Mouse (Mus musculus) E14TG2a.4 (cell line): ENCODE measurements at regions not wholly inside any gene's neighbourhood (a gene's known extent, or its start where the extent isn't known, plus 50 kb on each side); places are given as distances from the start of the nearest gene placed in this dataset.

ENCODE experiments used
- H3K27me3 ChIP-seq: 2 replicates; pipeline ENCODE4 v1.6.1; 2014; ENCODE audit warnings: low read length, control low read depth; ENCODE audit not compliant: insufficient read depth
- H3K36me3 ChIP-seq: 2 replicates; pipeline ENCODE4 v1.6.1; 2014; ENCODE audit warnings: low read length, control low read depth; ENCODE audit not compliant: insufficient read depth
- H3K4me1 ChIP-seq: replicated peaks from 2 replicates; pipeline ENCODE4 v1.6.1; 2014; ENCODE audit warnings: low read depth, low read length, control low read depth
- H3K4me3 ChIP-seq: replicated peaks from 2 replicates; pipeline ENCODE4 v1.5.1; 2014; ENCODE audit warnings: mild to moderate bottlenecking, low read length
- H3K9me3 ChIP-seq: 2 replicates; pipeline ENCODE4 v1.6.1; 2014; ENCODE audit warnings: low read length, control low read depth
- CTCF ChIP-seq: conservative IDR thresholded peaks from 2 replicates; pipeline ENCODE4 v1.5.1; 2014; ENCODE audit warnings: low read length
- NANOG ChIP-seq: IDR thresholded peaks from 2 replicates; pipeline ENCODE4 v1.6.1; 2014; ENCODE audit warnings: borderline replicate concordance, low read length, mixed read lengths
- POU5F1 ChIP-seq: IDR thresholded peaks from 2 replicates; pipeline ENCODE4 v1.6.1; 2014; ENCODE audit warnings: low read length, borderline replicate concordance

DNA sequence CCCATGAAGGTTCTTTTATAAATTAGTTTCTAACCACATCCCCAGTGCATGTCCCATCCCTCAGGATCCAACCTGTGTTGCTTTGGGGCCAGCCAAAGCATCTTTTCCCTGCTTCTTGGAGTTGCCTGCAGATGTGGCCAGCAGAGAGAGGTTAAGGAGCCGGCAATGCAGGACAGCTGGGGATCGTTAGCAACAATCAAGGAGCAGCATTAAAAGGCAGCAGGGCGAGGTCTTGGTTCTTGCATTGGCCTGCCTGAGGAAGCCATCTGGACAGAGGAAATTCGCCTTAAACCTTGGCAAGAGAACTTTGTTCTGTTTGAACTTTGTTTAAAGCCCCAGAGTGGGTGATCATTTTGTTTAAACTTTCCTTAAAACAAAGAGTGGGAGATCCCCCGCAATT, 118.7 kb upstream of the Prdm1 start:
- no peak overlapping the region for H3K4me3 ChIP-seq
- H3K4me1 ChIP-seq, result peaks cover 5% of the 10 kb centered on the region; the same call in 1 of the 2 replicates
- H3K27me3 ChIP-seq, result no peaks in the 10 kb centered on the region
- H3K36me3 ChIP-seq, result no peaks in the 10 kb centered on the region
- H3K9me3 ChIP-seq, result no peaks in the 10 kb centered on the region; the same call in 1 of the 2 replicates
- TF ChIP-seq NANOG (0 out of 2 replicates have a peak, but pooled peaks have one; percentile 5), POU5F1 (no peak), CTCF (no peak)

DNA sequence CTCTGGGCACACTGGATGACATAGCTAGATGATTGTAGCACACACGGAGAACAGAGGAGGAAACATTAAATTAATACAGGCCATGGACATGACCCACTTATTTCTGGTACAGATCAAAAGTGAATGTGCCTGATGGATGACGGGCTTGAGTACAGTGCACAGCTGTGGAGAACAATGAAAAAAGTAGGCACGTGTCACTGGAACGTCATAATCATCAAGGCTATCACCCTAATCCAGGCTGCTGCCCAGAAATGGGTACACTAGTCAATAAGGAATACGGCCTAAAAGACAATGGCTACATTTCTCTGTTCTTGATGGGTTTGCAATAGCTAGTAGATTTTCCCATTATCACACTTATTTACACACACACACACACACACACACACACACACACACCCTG, 118.3 kb upstream of the Prdm1 start:
- H3K36me3 ChIP-seq, result no peaks in the 10 kb centered on the region
- H3K9me3 ChIP-seq, result peaks cover 2% of the 10 kb centered on the region
- H3K4me3 ChIP-seq, result no peak overlapping the region
- H3K4me1 ChIP-seq, result peaks cover 5% of the 10 kb centered on the region; the same call in 1 of the 2 replicates
- H3K27me3 ChIP-seq, result no peaks in the 10 kb centered on the region
- TF ChIP-seq CTCF (no peak), NANOG (no peak), POU5F1 (no peak)

DNA sequence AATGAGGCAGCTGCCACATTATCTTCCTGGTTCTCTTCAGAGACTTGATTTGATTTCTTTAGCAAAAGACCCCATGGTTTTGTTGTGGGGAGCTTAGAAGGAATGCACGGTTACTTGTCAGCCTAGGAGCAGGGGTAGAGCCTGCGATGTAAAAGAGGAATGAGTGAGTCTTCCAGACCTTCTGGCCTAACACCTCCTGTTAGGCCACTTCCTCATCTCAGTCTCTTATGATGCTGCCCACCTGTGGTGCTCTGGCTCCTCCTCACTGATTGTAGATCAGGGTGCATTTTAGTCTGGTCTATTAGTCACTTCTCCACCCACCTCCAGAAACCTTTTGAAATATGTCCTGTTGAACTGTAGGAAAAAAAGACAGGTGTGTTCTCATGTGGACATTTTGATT, 113.3 kb upstream of the Prdm1 start:
- Histone ChIP-seq H3K9me3 (peaks cover 17% of the 10 kb centered on the region), H3K36me3 (no peaks in the 10 kb centered on the region), H3K27me3 (no peaks in the 10 kb centered on the region), H3K4me1 (no peaks in the 10 kb centered on the region), H3K4me3 (no peak overlapping the region)
- TF ChIP-seq NANOG (no peak), POU5F1 (no peak), CTCF (no peak)

DNA sequence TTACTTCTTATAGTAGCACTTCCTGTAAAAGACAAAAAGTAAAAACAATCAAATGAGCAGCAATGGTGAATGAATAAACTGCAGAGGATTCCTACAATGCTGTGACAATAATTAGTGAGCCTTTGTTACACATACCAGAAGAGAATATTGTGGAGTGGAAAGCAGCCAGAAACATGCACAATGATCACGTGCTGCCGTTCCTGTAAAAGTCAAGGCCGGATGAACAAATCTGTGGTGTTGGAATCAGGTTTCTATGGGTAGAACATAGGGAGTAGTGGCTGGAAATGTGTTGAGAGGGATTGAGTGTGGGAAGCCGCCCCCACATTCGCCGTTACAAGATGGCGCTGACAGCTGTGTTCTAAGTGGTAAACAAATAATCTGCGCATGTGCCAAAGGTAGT, 112.3 kb upstream of the Prdm1 start:
- no peaks in the 10 kb centered on the region for H3K36me3 ChIP-seq
- H3K27me3 ChIP-seq, result no peaks in the 10 kb centered on the region
- peaks cover 17% of the 10 kb centered on the region for H3K9me3 ChIP-seq
- TF ChIP-seq CTCF (no peak), NANOG (no peak), POU5F1 (no peak)
- no peaks in the 10 kb centered on the region for H3K4me1 ChIP-seq
- H3K4me3 ChIP-seq, result no peak overlapping the region

DNA sequence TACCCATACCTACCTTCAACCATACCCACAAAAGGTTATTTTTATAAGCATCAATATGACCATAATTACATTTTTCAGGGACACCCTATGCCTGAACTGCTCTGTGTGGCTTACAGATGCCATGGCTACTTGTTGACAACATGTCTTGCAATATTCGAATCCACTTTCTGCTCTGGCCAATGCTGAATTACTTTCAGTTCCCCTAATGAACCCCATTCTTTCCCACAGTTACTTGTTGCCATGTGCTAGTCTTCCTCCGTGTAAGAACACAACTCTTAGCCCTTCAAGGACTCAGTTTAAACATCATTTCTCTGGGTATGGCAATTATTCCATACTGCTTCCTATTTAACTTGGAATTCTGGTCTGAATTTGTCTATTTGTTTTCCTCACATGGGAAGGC, 110.4 kb upstream of the Prdm1 start:
- Histone ChIP-seq H3K36me3 (no peaks in the 10 kb centered on the region), H3K9me3 (peaks cover 17% of the 10 kb centered on the region), H3K27me3 (no peaks in the 10 kb centered on the region), H3K4me3 (no peak overlapping the region), H3K4me1 (no peaks in the 10 kb centered on the region)
- TF ChIP-seq POU5F1 (no peak), NANOG (no peak), CTCF (no peak)

DNA sequence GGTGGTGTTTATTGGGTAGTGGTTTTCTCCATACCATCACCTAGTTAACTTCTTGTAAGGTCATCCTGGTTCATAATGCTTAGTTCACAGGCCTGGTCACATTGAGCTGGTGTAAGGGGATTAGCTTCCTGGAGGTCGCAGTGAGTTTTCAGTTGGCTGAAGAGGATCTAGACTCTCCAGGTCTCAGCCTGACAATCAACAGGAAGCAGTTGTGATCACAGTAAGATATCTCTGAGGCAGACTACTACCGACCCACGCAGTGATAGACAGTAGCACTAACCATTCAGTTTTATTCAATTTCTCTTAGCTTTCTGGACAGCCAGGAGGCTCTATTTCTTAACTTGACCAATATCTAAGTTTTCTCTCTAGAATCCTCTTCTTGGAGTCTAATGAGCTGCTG, 108.5 kb upstream of the Prdm1 start:
- no peaks in the 10 kb centered on the region for H3K27me3 ChIP-seq
- peaks cover 17% of the 10 kb centered on the region for H3K9me3 ChIP-seq
- TF ChIP-seq CTCF, result no peak
- TF ChIP-seq POU5F1, result no peak
- no peak for TF ChIP-seq NANOG
- H3K36me3 ChIP-seq, result no peaks in the 10 kb centered on the region
- H3K4me1 ChIP-seq, result no peaks in the 10 kb centered on the region
- H3K4me3 ChIP-seq, result no peak overlapping the region

DNA sequence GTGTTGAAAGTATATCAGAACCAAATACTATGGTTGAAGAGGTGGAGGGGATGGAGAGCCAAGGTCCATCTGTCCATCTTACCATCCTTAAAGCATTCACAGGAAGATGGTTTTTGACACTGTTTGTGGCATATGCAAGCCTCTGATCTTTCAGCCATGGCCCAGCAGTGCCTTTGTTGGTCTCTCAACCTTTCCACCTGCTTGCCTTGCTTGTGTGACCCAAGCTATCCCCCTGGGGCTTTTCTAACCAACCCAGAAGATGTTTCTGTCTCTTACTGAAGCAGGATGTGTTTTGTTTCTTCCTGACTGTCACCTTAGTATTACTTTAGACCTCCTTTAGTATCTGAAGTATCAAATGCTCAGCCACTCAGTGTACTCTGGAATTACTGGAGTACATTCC, 107.8 kb upstream of the Prdm1 start:
- H3K4me3 ChIP-seq, result no peak overlapping the region
- no peaks in the 10 kb centered on the region for H3K4me1 ChIP-seq
- no peaks in the 10 kb centered on the region for H3K36me3 ChIP-seq
- peaks cover 9% of the 10 kb centered on the region for H3K9me3 ChIP-seq
- H3K27me3 ChIP-seq, result no peaks in the 10 kb centered on the region
- TF ChIP-seq CTCF (no peak), POU5F1 (no peak), NANOG (no peak)

DNA sequence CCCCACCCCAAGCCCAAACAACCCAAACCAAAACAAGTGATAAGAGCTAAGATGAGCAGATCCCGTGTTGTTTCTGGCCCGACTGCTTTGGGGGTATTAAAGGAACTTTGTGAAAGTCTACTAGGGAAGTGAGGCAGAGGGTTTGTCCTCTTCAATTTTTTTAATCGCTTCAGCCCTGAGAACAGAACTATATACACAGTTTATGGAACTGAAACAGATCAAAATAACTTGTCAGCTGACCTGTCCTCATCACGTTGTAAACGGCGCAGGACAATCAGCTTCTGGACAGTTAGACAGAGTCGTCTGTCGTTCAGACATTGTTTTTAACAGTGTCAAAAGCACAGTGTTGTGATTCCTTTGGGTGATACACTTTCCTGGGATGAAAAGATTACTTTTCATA, 103.3 kb upstream of the Prdm1 start:
- H3K9me3 ChIP-seq, result no peaks in the 10 kb centered on the region
- TF ChIP-seq NANOG, result no peak
- TF ChIP-seq POU5F1, result no peak
- no peak for TF ChIP-seq CTCF
- H3K36me3 ChIP-seq, result no peaks in the 10 kb centered on the region
- no peak overlapping the region for H3K4me3 ChIP-seq
- no peaks in the 10 kb centered on the region for H3K4me1 ChIP-seq
- H3K27me3 ChIP-seq, result no peaks in the 10 kb centered on the region

DNA sequence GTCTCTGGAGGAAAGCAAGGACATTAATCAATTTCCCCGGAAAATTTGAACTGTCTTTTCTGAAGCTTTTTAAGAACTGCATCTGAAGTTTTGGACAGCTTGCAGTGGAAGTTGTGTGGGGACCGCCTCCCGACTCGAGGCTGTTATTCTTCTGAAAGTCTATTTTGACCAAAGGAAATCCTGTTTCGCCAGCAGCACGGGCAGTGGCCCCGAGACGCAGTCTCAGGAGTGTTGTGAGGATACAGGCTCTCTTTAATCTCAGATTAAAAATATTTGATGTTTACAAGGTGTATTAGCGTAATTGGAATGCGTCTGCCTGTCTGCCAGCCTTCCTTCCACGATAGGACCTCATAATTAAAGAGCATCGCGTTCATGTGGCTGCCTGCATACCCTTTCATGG, 102.2 kb upstream of the Prdm1 start:
- Histone ChIP-seq H3K4me1 (no peaks in the 10 kb centered on the region), H3K27me3 (no peaks in the 10 kb centered on the region), H3K4me3 (no peak overlapping the region), H3K36me3 (no peaks in the 10 kb centered on the region), H3K9me3 (no peaks in the 10 kb centered on the region)
- TF ChIP-seq NANOG, result no peak
- no peak for TF ChIP-seq CTCF
- TF ChIP-seq POU5F1, result no peak
